Mouse (Mus musculus): ENCODE measurements around the gene S1pr1. TPM values are rescaled to one million over a fixed set of nuclear protein-coding genes. Genes with fewer than 3 reads are reported as not detected.

The S1pr1 gene
- polyA plus RNA-seq (2012; rRNA removed), result 20.5 and 24.6 TPM in 2 replicates
- polyA plus RNA-seq (2014; fragmentation: Nextera tagmentation; extraction: Ambion mirVana), result 18.5 and 22.0 TPM in 2 replicates

GRCm38 (mm10) chr3:115714671-115715651, at the start of gene S1pr1:
S1pr1 (minus strand) TSS chr3:115715072.
- peak; percentile 90 for ATAC-seq (ENCODE audit: low FRiP score, low read depth)
- Histone ChIP-seq H3K36me3 (ENCODE audit: control insufficient read depth, insufficient read depth, low read length) (peaks cover 7% of the 10 kb centered on the region; the same call in 1 of the 2 replicates), H3K27ac (replicated peaks; ENCODE audit: low read depth, low read length) (peak within 1 kb of the TSS; percentile 77)

DNA sequence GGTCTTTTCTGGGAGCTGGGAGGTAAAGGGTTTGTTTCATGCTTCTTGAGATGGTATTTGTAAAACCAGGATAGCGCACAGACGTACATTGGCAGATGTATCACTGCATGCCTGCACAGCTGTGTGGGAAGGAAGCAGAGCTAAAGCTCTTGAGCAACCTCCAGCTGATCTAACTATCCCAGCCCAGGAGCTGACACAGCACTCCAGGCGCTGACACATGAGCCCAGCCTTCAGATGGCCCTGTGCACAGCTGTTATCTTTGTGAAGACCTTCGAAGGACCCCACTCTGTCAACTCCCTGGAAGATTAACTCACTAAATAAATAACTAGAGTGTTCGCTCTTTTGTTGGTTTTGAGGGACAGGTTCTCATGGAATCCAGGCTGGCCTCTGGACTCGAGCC, 48.4 kb upstream of the S1pr1 start:
- peak; percentile 67; the same call in 1 of the 2 replicates for ATAC-seq (ENCODE audit: low FRiP score, low read depth)
- no peak for TF ChIP-seq POLR2A (IDR thresholded peaks at IDR 0.05; ENCODE audit: borderline replicate concordance, extremely low read depth, insufficient read depth, insufficient read length)
- DNase-seq (ENCODE audit: low spot score), result peak; percentile 34
- Histone ChIP-seq H3K27me3 (ENCODE audit: control insufficient read depth, insufficient read depth, low read length) (no peaks in the 10 kb centered on the region), H3K27ac (replicated peaks; ENCODE audit: low read depth, low read length) (no peak overlapping the region), H3K36me3 (ENCODE audit: control insufficient read depth, insufficient read depth, low read length) (no peaks in the 10 kb centered on the region), H3K4me2 (replicated peaks; ENCODE audit: low read depth, low read length, severe bottlenecking) (no peak overlapping the region), H3K4me3 (replicated peaks; ENCODE audit: low read length) (no peak overlapping the region), H3K4me1 (ENCODE audit: control insufficient read depth, insufficient read depth, low read length) (0 out of 2 replicates have a peak, but pooled peaks cover 2% of the 10 kb centered on the region), H3K9ac (ENCODE audit: low read depth, low read length, severe bottlenecking) (no peak overlapping the region), H3K9me3 (ENCODE audit: control insufficient read depth, low read length) (no peaks in the 10 kb centered on the region)
- WGBS, result 68% methylated on average over 6 of the region's 6 CpGs

More at GRCm38 (mm10) chr3:115714671-115715651, at the start of gene S1pr1:
- no peaks in the 10 kb centered on the region for H3K9me3 ChIP-seq (ENCODE audit: control insufficient read depth, low read length)
- peak; percentile 66; the same call in 1 of the 2 replicates for TF ChIP-seq POLR2A (IDR thresholded peaks at IDR 0.05; ENCODE audit: borderline replicate concordance, extremely low read depth, insufficient read depth, insufficient read length)
- peaks cover 13% of the 10 kb centered on the region for H3K4me1 ChIP-seq (ENCODE audit: control insufficient read depth, insufficient read depth, low read length)
- peak within 1 kb of the TSS; percentile 55 for H3K4me3 ChIP-seq (replicated peaks; ENCODE audit: low read length)
- no peaks in the 10 kb centered on the region for H3K27me3 ChIP-seq (ENCODE audit: control insufficient read depth, insufficient read depth, low read length)
- under 1% methylated on average over 50 of the region's 51 CpGs for WGBS
- DNase-seq (ENCODE audit: low spot score), result peak; percentile 93
- H3K4me2 ChIP-seq (replicated peaks; ENCODE audit: low read depth, low read length, severe bottlenecking), result peak within 1 kb of the TSS; percentile 81
- H3K9ac ChIP-seq (ENCODE audit: low read depth, low read length, severe bottlenecking), result peak within 1 kb of the TSS; percentile 80

- WGBS, result 76% methylated on average over 7 of the region's 7 CpGs
- DNase-seq (ENCODE audit: low spot score) (no peak), ATAC-seq (ENCODE audit: low FRiP score, low read depth) (no peak)
- H3K9ac ChIP-seq (ENCODE audit: low read depth, low read length, severe bottlenecking), result no peak overlapping the region
- H3K4me3 ChIP-seq (replicated peaks; ENCODE audit: low read length), result no peak overlapping the region
- 0 out of 2 replicates have a peak, but pooled peaks cover 2% of the 10 kb centered on the region for H3K4me1 ChIP-seq (ENCODE audit: control insufficient read depth, insufficient read depth, low read length)
- H3K27ac ChIP-seq (replicated peaks; ENCODE audit: low read depth, low read length), result no peak overlapping the region
- no peak for TF ChIP-seq POLR2A (IDR thresholded peaks at IDR 0.05; ENCODE audit: borderline replicate concordance, extremely low read depth, insufficient read depth, insufficient read length)
- no peaks in the 10 kb centered on the region for H3K9me3 ChIP-seq (ENCODE audit: control insufficient read depth, low read length)
- no peaks in the 10 kb centered on the region for H3K27me3 ChIP-seq (ENCODE audit: control insufficient read depth, insufficient read depth, low read length)
- H3K4me2 ChIP-seq (replicated peaks; ENCODE audit: low read depth, low read length, severe bottlenecking), result no peak overlapping the region
- H3K36me3 ChIP-seq (ENCODE audit: control insufficient read depth, insufficient read depth, low read length), result no peaks in the 10 kb centered on the region
These were observed 48.0 kb upstream of the S1pr1 start for GRCm38 (mm10) chr3:115762841-115763240.

- TF ChIP-seq POLR2A (IDR thresholded peaks at IDR 0.05; ENCODE audit: borderline replicate concordance, extremely low read depth, insufficient read depth, insufficient read length), result no peak
- Histone ChIP-seq H3K4me1 (ENCODE audit: control insufficient read depth, insufficient read depth, low read length) (0 out of 2 replicates have a peak, but pooled peaks cover 2% of the 10 kb centered on the region), H3K27me3 (ENCODE audit: control insufficient read depth, insufficient read depth, low read length) (no peaks in the 10 kb centered on the region), H3K9me3 (ENCODE audit: control insufficient read depth, low read length) (no peaks in the 10 kb centered on the region), H3K4me3 (replicated peaks; ENCODE audit: low read length) (no peak overlapping the region), H3K4me2 (replicated peaks; ENCODE audit: low read depth, low read length, severe bottlenecking) (no peak overlapping the region), H3K9ac (ENCODE audit: low read depth, low read length, severe bottlenecking) (no peak overlapping the region), H3K27ac (replicated peaks; ENCODE audit: low read depth, low read length) (no peak overlapping the region), H3K36me3 (ENCODE audit: control insufficient read depth, insufficient read depth, low read length) (no peaks in the 10 kb centered on the region)
- ATAC-seq (ENCODE audit: low FRiP score, low read depth) (no peak), DNase-seq (ENCODE audit: low spot score) (no peak)
- 91% methylated on average over 4 of the region's 4 CpGs for WGBS
These were observed 44.8 kb upstream of the S1pr1 start for GRCm38 (mm10) chr3:115759659-115760058.

- Histone ChIP-seq H3K27ac (replicated peaks; ENCODE audit: low read depth, low read length) (no peak overlapping the region), H3K9me3 (ENCODE audit: control insufficient read depth, low read length) (no peaks in the 10 kb centered on the region), H3K27me3 (ENCODE audit: control insufficient read depth, insufficient read depth, low read length) (no peaks in the 10 kb centered on the region), H3K4me1 (ENCODE audit: control insufficient read depth, insufficient read depth, low read length) (0 out of 2 replicates have a peak, but pooled peaks cover 2% of the 10 kb centered on the region), H3K9ac (ENCODE audit: low read depth, low read length, severe bottlenecking) (no peak overlapping the region), H3K4me2 (replicated peaks; ENCODE audit: low read depth, low read length, severe bottlenecking) (peak overlapping the region; percentile 16; the same call in 1 of the 2 replicates), H3K4me3 (replicated peaks; ENCODE audit: low read length) (no peak overlapping the region), H3K36me3 (ENCODE audit: control insufficient read depth, insufficient read depth, low read length) (no peaks in the 10 kb centered on the region)
- 8% methylated on average over 9 of the region's 9 CpGs for WGBS
- no peak for TF ChIP-seq POLR2A (IDR thresholded peaks at IDR 0.05; ENCODE audit: borderline replicate concordance, extremely low read depth, insufficient read depth, insufficient read length)
- ATAC-seq (ENCODE audit: low FRiP score, low read depth), result peak; percentile 26; the same call in 1 of the 2 replicates
- no peak for DNase-seq (ENCODE audit: low spot score)
These were observed 43.6 kb upstream of the S1pr1 start for GRCm38 (mm10) chr3:115758455-115758912.

Measured in limb, embryonic 14.5 days (tissue).